Mouse (Mus musculus) liver, embryonic 14.5 days (tissue): ENCODE measurements around the gene Ccdc43.

Experiments
- CTCF ChIP-seq: IDR thresholded peaks from 2 replicates; pipeline ENCODE4 v1.5.1; 2016; ENCODE audit warnings: antibody characterized with exemption, low read depth, control low read depth
- EP300 ChIP-seq: IDR thresholded peaks from 2 replicates; pipeline ENCODE4 v1.6.1; 2016; ENCODE audit warnings: antibody characterized with exemption, low read depth

- TF ChIP-seq CTCF (no peak), EP300 (no peak)
Observed at GRCm38 (mm10) chr11:102742843-102743242, 45.3 kb upstream of the Ccdc43 start.
